Mouse (Mus musculus) 416B (cell line): ENCODE measurements at regions not wholly inside any gene's neighbourhood (a gene's known extent, or its start where the extent isn't known, plus 50 kb on each side); places are given as distances from the start of the nearest gene placed in this dataset.
"Not testable (repeated sequence)": the region's sequence is repeated elsewhere in the genome, so short reads cannot be mapped to it uniquely, and the experiment has no call there.

Experiments
- DNase-seq: peaks from one replicate; pipeline ENCODE4 v3.0.0; 2011; ENCODE audit warnings: low read depth

- DNase-seq = no peak
Measured at GRCm38 (mm10) chr5:40177982-40178748, 422.9 kb upstream of the Hs3st1 start.

- no peak for DNase-seq
Measured at GRCm38 (mm10) chr5:40136740-40137285, 381.5 kb upstream of the Hs3st1 start.

GRCm38 (mm10) chr5:40124337-40124736 lies 369.1 kb upstream of the Hs3st1 start:
- no peak for DNase-seq

- DNase-seq = no peak
Measured at GRCm38 (mm10) chr5:40116849-40117248, 361.6 kb upstream of the Hs3st1 start.

GRCm38 (mm10) chr5:40089576-40089975 lies 334.3 kb upstream of the Hs3st1 start:
- DNase-seq = not testable (repeated sequence)

- DNase-seq = no peak
Measured at GRCm38 (mm10) chr5:40045288-40045687, 290.0 kb upstream of the Hs3st1 start.

- DNase-seq = no peak
Measured at GRCm38 (mm10) chr5:40034452-40034851, 279.2 kb upstream of the Hs3st1 start.

GRCm38 (mm10) chr5:40033686-40034085 lies 278.4 kb upstream of the Hs3st1 start:
- no peak for DNase-seq

- no peak for DNase-seq
Measured at GRCm38 (mm10) chr5:40030261-40030660, 275.0 kb upstream of the Hs3st1 start.

GRCm38 (mm10) chr5:40015946-40016345 lies 260.7 kb upstream of the Hs3st1 start:
- DNase-seq = no peak

- DNase-seq = no peak
Measured at GRCm38 (mm10) chr5:39988039-39988438, 232.8 kb upstream of the Hs3st1 start.

GRCm38 (mm10) chr5:39964371-39964770 lies 209.1 kb upstream of the Hs3st1 start:
- DNase-seq = no peak

GRCm38 (mm10) chr5:39960981-39961380 lies 205.7 kb upstream of the Hs3st1 start:
- peak; percentile 27 for DNase-seq

- no peak for DNase-seq
Measured at GRCm38 (mm10) chr5:39935564-39935963, 180.3 kb upstream of the Hs3st1 start.

GRCm38 (mm10) chr5:39931890-39932289 lies 176.6 kb upstream of the Hs3st1 start:
- no peak for DNase-seq

GRCm38 (mm10) chr5:39909369-39909768 lies 154.1 kb upstream of the Hs3st1 start:
- DNase-seq = no peak

- no peak for DNase-seq
Measured at GRCm38 (mm10) chr5:39871723-39872085, 116.4 kb upstream of the Hs3st1 start.

- DNase-seq = no peak
Measured at GRCm38 (mm10) chr5:39870835-39871722, 115.8 kb upstream of the Hs3st1 start.

- no peak for DNase-seq
Measured at GRCm38 (mm10) chr5:39857192-39857591, 101.9 kb upstream of the Hs3st1 start.

GRCm38 (mm10) chr5:39856616-39857156 lies 101.4 kb upstream of the Hs3st1 start:
- no peak for DNase-seq

GRCm38 (mm10) chr5:39855685-39856615 lies 100.7 kb upstream of the Hs3st1 start:
- DNase-seq = no peak
